Mouse (Mus musculus) T-helper 2 cell (primary cell): ENCODE data around the gene Cpm.

Experiments used
- in situ Hi-C: fragments of 300-600 bp; cut with MboI, MseI; formaldehyde crosslinking; loops from one replicate; pipeline ENCODE4 v1.15.1; 2025; ENCODE audit warnings: high pct_unique_total_duplicates

Gene Cpm

DNA sequence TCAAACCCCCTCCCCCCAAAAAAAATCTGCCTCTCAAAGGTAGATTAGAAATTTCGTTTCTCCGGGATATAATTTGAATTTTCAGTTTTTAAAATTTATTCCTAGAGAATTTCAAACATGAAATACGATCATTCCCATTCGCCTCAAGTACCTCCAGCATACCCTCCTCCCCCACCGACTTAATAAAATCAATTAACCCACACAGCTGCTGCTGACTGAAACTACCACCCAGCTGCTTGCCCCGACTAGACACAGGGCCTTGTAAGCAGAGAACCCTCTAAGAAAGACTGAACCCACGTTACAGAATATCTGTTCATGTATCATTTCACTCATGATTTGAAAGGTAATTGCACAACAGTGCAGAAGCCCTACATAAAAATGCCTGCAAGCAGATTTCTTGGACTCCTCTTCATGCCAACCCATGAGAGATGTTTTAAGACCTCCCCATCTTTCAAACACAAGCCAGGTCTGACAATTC, 16.2 kb downstream of the Cpm start:
- in situ Hi-C loops, result no loop called here

DNA sequence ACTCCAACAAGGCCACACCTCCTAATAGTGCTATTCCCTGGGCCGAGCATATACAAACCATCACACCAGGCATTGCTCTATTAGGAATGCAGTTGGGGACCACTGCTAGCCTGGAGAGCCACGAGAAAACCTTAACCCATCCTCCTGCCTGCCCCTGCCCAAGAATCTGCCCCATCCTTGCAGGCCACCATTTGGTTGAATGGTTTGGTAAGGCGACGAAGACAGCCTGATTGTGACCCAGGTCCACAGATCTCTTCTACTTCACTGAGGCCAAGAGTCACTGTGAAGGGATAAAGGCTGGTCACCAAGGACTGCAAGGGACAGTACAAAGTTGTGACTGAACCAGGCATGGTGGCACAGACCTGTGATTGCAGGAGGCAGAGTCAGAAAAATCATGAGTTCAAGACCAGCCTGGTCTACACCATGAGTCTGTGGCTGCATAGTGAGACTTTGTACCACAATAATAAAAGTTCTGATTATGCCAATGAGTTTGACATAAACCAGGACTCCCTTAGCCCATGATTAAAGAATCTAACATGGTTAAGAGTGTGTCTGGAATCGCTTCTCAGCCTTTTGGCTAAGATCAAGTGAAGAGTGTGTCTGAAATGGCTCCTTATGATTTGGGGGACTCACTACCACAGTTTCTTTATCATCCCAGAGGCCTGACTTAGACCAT, 17.3 kb downstream of the Cpm start:
- in situ Hi-C loops, result no loop called here

DNA sequence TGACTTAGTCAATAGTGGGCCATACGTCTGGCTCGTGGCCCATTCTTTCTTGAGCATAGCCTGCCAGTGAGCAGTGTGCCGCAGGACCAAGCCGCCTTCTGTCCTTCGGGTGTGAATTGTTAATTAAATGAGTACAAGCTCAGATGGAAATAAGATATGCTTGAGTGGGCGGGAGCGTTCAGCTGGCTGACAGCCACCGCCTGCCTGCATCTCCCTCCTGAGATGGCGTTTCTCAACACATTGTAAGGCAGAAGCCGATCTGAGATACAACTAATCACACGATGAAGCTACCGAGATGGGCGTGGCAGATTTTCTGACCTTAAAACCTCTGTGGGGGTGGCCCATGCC, 17.8 kb downstream of the Cpm start:
- in situ Hi-C loops, result no loop called here

DNA sequence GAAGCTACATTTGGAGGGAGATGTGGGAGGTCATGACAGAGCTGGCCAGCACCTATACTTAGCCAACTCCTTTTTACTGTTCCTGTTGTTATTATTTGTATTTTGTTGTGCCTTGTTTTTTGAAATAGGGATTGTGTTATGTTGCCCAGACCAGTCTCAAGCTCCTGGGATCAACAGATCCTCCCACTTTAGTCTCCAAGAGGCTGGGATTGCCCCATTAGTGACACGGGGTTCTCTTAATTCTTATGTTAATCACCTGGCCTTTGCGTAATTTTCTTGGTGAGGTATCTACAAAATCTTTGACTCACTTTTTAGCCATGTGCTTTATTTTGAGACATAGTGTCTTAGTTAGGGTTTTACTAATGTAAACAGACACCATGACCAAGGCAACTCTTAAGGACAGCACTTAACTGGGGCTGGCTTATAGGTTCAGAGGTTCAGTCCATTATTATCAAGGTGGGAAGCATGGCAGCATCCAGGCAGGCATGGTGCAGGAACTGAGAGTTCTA, 18.7 kb downstream of the Cpm start:
- in situ Hi-C loops, result no loop called here

DNA sequence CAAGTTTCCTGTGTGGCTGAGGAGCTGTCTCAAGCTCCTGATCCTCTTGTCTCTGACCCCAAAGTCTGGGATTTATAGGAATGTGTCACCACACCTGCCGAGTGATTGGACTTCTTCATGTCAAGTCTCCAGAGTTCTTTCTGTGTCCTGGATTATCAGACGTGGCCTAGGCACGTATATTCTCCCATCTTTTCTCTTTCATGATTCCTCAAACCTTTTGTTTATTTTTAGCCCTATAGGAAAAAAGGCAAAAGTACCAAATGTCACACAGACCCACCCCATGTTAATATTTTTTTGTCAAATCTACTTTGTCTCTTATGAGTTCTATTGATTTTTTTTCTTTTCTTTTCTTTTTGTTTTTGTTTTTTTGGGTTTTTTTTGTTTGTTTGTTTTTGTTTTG, 19.3 kb downstream of the Cpm start:
- in situ Hi-C loops, result no loop called here

DNA sequence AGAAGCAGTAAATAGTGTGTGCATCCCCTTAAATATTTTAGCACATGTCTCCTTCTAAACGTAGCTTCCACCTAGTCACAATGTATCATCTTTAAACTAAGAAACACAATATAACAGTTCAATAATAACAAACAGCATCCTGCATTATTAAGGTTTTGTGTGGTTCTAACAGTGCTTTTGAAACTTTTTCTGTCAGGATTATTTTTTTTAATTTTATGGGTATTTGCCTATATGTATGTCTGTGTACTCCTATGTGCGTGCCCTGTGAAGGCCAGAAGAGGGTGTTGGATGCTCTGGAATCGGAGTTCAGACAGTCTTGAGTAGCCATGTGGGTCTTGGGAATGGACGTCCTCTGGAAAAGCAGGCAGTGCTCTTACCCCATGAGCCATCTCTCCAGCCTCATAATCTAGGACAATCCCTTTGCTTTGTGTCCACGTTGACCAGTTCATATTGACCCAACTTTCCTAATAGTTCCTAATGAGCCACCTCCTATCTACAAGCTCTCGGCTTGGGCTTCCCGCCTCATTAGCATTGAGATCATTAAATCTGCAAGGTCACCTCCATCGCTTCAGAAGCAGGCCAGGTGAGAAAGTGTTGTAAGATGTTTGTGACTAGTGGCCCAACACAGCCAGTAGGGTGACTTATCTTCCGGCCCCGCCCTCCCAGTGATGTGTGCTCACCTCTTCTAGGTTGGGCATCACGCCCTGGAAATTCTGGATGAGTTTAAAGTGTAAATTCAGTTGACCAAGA, 20.2 kb downstream of the Cpm start:
- in situ Hi-C loops, result no loop called here

DNA sequence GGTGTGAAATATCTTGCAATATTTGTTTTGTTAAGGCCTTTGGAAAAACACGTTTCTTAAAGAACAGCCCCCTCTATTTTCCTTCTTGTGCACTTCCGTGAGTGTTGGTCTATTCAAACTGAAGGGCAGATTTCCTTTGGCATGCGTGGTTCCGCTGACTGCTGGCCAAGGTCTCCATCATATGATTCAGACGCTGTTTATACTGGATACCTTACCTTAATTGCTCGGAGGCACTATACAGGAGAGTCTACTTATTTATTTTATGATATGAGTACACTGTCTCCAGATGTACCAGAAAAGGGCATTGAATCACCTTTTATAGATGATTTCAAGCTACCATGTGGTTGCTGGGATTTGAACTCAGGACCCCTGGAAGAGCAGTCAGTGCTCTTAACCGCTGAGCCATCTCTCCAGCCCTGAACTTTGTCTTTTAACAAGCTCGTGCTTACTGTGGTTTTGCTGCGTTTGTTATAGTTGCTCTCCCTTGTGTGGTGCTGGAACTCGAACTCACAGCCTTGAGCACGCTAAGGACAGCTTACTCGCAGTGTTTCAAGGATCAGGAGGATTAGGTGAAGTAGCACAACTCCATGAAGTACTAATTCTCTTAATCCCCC, 20.8 kb downstream of the Cpm start:
- in situ Hi-C loops, result no loop called here

DNA sequence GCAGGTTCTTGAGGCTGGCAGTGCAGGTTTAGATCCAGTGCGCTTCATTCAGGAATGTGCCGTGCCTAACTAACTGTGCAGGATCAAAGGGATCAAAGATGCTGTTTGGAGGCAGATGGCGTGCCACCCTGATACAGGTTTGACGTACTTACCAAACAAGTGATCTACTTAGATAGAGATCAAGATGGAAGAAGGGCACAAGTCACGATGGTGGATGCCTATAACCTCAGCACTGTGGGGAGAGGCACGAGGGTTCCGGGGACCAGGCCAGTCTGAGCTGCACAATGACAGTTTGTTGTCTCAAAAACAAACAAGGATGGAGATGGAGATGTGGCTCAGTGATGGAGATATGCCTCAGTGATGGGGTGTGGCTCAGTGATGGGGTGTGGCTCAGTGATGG, 21.4 kb downstream of the Cpm start:
- in situ Hi-C loops, result no loop called here

DNA sequence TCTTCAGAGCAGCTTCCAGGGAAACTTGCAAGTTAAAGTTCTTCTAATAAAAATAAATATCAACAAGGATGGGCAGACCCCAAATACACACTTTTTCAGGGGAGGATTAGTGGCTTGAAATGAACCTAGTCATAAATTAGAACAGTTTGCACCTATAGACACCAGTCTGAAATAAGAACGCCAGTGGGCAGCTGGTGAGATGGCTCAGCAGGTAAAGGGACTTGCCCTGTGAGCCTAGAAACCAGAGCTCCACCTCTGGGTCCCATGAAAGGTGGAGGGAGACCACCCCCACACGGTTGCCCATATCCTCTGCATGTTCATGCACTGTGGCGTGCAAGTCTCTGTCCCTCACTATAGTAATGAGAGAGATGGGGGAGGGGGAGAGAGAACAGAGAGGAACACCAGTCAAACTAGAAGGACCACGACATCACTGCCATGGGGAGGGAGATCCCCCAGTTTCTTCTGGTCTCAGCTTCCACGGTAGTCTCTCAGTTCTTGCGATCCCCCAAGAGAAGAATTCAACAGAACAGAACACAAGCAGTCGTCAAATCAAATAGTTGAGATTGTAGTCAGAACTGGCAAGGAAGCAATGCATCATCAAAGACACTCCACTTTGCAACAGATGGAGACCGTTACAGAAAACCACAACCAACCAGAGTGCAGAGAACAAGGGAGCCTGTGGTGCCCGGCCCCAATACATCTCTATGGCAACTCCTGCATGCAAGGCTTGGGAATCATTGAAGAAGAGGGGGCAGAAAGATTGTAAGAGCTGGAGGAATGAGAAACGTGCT, 22.5 kb downstream of the Cpm start:
- in situ Hi-C loops, result no loop called here

DNA sequence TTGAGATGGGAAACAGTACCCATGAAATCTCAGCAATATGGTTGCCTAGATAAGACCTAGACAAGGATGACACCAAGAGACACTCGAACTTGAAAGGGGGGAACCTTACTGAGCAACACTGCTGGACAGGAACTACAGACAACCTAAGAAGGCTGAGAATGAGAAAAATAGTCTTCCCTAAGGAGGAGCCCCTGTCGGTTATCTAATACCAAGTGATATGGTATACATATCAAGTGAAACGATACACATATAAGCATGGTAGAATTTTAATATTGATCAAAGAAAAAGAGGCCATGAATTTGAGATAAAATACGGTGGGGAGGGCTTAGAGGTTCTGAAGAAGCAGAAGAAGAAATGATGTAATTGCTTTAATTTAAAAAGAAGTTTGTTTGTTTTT, 23.1 kb downstream of the Cpm start:
- in situ Hi-C loops, result no loop called here

DNA sequence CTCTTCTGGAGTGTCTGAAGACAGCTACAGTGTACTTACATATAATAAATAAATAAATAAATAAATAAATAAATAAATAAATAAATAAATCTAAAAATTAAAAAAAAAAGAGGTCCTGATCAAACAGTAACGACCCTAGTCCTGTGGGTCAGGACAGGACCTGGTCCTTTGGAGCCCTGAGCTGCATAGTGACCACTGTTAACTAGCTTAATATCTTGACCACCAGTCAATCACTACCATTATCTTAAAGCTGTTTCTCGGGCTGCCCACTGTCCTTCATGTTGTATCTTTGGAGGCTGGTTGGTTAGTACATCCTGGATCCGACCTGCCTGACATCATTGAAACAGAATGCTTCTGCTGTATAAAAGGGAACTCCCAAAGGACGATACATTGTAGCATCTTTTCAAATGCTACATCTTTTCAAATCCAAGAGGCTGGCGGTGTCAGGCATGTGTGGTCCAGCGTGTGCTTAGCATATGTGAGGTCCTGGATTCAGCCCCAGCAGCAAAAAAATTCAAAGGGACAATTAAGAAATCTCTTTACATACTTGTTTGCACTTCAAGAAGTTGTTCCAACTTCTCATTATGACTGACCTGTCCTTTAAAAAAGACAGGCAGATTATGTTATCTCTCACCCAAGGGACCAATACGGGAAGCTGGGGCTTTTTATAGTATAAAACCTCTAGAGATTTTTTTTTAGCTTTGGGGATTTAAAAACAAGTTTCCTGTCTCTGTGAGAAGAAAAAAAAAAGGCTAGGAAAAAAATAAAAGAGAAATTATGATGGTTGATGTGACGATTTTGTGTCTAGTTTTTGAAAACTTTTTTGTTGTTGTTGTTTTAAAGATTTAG, 23.9 kb downstream of the Cpm start:
- in situ Hi-C loops, result no loop called here

DNA sequence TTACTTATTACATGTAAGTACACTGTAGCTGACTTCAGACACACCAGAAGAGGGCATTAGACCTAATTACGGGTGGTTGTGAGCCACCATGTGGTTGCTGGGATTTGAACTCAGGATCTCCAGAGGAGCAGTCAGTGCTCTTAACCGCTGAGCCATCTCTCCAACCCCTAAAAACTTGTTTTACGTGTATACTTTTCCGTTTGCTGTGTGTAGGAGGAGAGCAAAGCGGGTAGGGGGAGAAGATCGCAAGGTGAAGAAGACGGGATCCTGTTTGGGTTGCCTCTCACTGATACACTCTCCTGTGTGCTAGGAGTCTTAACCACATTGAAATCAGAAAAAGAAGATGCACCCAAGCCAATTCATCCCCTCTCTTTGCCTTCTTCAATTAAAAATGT, 24.5 kb downstream of the Cpm start:
- in situ Hi-C loops, result no loop called here

DNA sequence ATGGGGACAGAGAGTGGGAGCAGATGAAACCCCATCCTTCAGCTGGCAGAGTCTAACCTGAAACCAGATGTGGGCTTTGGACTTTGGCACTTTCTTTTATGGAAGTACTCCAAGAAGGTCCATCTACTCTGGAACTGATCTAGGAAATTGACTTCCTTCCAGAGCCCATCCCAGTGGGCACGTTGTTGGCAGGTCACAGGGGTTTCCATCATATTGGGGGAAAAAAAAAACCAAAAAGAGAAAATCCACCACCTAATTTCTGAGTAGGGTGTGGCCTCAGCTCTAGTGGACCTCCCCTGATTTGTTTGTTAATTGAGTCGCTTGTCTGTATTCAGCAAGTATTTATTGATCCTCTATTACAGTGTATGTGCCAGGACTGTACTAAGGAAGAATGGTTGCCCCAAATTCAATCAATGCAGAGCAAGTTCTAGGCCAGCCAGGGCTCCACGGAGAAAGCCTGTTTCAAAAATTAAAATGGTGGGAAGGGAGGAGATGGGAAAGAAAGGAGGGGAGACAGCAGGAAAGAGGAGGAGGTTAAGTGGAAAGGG, 25.4 kb downstream of the Cpm start:
- in situ Hi-C loops, result no loop called here

DNA sequence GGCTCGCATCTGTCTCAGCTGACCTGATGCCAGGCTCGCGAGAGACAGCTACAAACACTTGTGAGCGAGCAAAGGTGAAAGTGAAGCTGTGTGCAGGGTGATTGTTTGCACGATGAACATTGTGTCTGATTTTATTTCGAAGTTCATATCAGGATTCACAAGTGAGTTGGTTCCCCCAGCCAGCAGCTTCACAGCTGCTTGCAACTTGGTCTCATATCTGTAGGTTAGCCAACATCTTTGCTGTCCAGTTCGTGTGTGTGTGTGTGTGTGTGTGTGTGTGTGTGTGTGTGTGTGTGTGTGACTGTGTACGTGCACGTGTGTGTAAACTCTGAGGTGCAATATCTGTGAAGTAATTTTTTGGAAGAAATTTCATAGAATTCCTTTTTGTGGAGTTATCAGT, 26.2 kb downstream of the Cpm start:
- in situ Hi-C loops, result no loop called here

DNA sequence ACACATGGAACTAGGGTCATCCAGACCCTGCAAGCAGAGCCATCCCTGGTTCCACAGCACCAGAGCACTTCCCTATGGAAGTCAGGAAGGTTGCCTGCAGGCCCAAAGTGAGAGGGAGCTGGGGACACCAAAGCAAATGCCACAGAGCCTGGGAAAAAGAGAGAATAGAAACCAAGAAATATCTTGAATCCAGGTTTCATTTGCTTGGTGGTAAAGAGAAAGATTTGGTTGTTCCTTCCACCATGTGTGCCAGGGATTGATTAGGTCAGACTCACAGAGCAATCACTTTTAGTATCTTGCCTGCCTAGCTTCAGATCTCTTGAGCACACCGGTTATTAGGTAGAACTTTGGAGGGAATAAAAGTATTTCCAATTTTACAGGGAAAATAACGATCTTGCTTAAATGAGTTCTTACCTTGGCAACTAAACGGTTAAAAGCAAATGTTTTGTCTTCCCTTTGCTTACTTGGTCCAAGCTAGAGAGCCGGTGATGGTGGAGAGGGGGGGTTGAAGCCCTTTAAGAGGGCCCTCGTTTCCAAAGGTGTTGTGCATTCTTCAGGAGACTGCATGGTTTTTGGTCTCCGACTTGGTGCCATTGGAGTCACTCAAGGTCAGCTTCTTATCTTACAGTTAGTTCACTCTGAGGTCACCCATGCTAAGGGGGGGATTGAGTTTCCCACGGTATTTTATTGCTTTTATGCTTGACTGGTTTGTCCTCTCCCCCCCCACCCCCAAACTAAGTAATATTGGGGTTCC, 26.8 kb downstream of the Cpm start:
- in situ Hi-C loops, result no loop called here

DNA sequence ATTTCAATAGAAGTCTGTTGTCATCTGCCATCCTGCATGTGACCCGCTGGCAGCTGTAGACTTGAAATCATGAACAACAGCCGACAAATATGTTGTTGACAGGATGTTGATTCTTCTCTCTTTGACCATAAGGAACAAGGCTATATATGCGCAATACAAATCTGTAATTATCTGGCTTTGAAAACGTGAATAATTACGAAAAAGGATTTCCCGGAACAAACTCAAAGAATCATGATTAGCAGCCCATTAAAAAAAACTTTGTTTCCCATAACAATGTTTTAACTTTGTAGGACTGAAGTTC, 27.3 kb downstream of the Cpm start:
- in situ Hi-C loops, result no loop called here

DNA sequence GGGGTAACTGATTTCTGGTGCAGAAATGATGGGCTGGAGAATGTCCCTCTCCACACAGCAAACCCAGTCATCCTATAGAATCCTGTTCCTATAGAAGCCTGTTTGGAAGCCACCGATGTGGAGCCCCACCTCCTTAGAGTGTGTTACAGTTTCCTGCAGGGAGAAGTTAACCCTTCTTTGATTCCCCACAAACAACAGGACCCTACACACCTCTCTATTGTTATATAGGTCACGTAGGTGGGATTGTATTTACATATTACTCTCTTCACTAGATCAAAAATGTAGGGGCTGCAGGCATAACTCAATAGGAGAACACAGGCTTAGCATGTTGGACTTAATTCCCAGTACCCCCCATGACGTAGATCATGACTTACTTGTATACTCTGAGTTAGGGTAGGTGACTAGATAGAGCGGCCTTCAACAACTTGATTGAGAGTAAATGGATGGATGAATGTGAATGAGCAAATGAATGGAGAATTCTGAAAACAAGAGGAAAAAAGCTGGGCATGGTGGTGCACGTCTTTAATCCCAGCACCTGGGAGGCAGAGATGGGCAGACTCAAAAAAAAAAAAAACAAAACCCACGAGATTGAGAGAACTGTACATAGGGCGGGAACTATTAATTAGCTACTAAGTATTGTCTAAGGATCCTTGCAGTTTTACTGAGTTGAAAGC, 27.8 kb downstream of the Cpm start:
- in situ Hi-C loops, result no loop called here

DNA sequence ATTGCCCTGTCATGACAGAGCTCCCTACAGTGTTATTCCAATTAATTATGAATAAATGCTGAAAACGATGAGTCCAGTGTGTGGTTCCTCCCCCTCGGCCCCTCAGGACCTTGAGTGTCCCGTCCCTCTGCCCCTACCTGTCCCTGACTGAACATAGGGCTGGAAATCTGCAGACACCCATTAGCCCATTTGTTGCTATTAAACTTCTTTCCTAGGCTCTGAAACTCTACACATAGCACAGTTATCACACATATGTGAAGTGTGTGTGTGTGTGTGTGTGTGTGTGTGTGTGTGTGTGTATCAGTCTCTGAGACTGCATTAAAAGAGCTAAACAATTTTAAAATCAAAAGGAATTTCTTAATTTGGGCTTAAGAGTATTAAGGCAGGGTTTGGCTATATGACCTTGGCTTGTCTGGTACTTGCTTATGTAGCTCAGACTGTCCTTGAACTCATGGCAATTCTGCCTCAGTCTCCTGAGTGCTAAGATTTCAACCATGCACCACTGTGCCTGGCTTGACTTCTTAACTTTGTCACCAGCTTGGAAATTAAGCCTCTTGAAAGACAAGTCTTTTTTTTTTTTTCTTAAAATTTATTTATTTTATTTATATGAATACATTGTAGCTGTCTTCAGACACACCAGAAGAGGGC, 28.5 kb downstream of the Cpm start:
- in situ Hi-C loops, result no loop called here
